Mouse (Mus musculus): ENCODE data around the gene Ephb1. TPM values are rescaled to one million over a fixed set of nuclear protein-coding genes. Genes with fewer than 3 reads are reported as not detected.

Ephb1 gene
- total RNA-seq, 2 experiments from 2014 or later = 0.59 to 1.4 TPM

DNA sequence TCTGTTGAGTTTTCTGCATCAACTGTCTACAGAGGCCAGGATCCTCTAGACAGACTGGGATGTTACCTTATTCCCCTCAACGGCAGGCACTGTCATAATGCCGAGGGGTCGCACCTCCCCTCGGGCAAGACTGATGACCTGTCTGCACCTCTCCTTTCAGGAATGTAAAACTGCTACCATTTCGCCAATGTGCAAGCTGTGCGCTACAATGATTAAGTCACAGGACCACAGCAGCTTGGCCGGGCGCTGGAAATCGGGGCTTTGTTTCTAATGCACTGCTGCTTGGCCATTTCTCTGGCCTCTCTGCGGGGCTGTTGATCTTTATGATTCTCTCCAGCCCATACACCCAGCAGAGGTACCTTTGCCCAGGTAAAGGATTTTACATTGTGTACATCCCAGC lies 346.8 kb downstream of the Ephb1 start:
- DNase-seq = no peak
- intact Hi-C loops (cut with DNase I) = loop anchor here (1.0 to 10.0 kb wide), 4 partner anchors 81 to 695 kb away; no protein-coding TSS in a partner anchor

GRCm38 (mm10) chr9:102006539-102006938 lies 348.0 kb downstream of the Ephb1 start:
- DNase-seq = peak in 1 of 2 experiments; percentile 29

GRCm38 (mm10) chr9:102002920-102003319 lies 351.6 kb downstream of the Ephb1 start:
- DNase-seq = no peak
- intact Hi-C loops (cut with DNase I) = loop anchor here (5.0 to 10.0 kb wide), 2 partner anchors 46 to 208 kb away; no protein-coding TSS in a partner anchor

More at GRCm38 (mm10) chr9:102006539-102006938, 348.0 kb downstream of the Ephb1 start:
- intact Hi-C loops (cut with DNase I) = loop anchor here (2.0 to 10.0 kb wide), 3 partner anchors 80 to 694 kb away; no protein-coding TSS in a partner anchor

GRCm38 (mm10) chr9:102002186-102002585 lies 352.3 kb downstream of the Ephb1 start:
- no peak for DNase-seq
- intact Hi-C loops (cut with DNase I) = loop anchor here (5.0 to 10.0 kb wide), 2 partner anchors 45 to 207 kb away; no protein-coding TSS in a partner anchor

DNA sequence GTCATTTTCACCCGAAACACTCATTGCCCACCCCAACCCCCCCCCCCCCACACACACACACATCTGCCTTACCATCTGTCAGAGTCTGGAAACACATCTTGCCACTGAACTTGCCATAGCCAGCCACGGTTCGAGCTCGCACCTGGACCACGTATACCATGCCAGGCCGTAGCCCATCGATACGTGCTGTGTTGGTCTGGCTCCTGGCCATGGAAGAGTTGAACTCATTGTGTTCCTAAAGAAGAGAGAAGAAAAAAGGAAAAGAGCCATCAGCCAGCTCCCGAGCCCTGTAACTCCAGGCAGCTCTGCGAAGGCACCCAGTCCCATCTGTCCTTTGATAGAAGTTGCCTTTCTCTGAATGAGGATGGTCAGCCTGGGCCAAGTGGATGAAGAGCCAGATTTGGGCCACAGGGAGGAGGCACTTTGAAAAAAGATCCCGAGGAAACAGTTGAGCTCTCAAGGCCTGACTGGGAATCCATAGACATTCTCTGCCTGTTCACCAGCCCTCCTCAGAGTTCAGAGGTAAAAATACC lies 352.8 kb downstream of the Ephb1 start:
- DNase-seq = no peak
- intact Hi-C loops (cut with DNase I) = loop anchor here (5.0 to 10.0 kb wide), 2 partner anchors 44 to 207 kb away; no protein-coding TSS in a partner anchor

DNA sequence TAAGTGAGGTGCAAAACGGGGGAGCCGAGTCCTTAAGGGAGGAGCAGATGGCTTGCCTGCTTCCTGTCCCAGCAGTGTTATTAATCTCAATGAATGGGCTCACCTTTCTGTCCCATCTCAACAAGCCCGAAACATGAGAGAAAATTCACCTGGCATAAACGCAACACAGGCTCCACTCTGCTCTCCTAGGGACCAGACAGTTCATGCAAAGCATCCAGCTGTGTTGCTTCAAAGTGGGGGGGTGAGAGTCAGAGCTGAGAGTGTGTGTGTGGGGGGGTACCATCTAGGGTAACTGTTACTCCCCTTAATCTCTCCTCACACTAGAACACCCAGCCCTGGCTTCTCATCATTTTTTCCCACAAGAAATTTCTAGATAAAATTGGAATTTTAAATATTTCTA lies 354.8 kb downstream of the Ephb1 start:
- intact Hi-C loops (cut with DNase I) = loop anchor here (5.0 to 10.0 kb wide), 2 partner anchors 42 to 205 kb away; no protein-coding TSS in a partner anchor
- no peak for DNase-seq

DNA sequence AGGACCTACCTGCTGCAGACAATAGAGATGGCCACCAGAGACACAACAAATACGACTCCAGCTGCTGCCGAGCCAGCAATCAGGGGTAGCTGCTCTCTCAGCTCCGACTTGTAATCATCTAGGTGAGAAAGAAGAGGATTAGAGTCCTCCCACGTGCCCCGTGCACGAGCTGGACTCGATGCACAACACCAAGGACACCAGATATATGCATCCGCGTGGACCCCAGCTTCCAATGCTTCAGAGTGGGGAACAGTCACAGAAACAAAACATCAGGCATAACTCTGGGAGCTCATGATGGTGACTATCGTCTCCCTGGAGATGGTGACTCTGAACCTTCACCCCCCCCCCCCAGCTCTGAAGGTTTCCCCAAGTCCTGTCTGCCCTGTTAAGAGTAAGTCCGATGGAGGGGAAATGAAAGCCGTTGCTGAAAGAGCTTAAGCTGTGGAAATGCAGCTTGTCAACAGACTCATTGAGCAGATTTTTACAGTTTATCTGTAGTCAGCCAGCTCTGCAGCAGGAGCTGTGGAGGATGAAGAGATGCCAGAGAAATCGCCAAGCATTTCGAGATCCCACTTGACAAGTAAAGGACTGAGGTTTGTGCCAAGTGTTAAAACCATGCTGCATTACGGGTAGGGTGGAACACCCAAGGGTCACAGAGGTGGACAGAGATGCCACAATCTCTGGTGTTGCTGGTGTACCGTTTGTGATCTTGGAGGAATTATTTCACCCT lies 357.6 kb downstream of the Ephb1 start:
- DNase-seq = no peak
- intact Hi-C loops (cut with DNase I) = no loop called here

- intact Hi-C loops (cut with DNase I) = no loop called here
- no peak for DNase-seq
Observed at GRCm38 (mm10) chr9:101996183-101996582, 358.3 kb downstream of the Ephb1 start.

- no peak for DNase-seq
- intact Hi-C loops (cut with DNase I) = no loop called here
Observed at GRCm38 (mm10) chr9:101995423-101996156, 358.9 kb downstream of the Ephb1 start.

DNA sequence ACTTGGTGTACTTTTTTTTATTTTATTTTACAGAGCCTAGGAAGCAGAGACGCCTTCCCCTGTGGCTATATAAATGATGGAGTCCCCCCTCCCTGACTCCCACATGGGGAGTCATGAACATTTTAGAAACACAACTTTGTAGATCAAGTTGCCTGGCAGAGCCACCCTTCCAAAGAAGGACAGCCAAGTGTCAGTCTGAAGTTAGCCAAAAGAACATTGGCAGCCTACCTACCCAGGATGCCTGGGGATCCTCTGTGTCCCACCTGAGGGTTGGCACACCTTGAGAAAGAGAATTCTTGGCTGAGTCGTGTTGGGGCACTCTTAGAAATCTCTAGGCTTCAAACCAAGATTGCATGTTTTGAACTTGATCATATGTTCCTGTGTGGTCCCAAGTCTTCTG lies 360.4 kb downstream of the Ephb1 start:
- DNase-seq = no peak
- intact Hi-C loops (cut with DNase I) = no loop called here

- no peak for DNase-seq
- intact Hi-C loops (cut with DNase I) = no loop called here
Observed at GRCm38 (mm10) chr9:101990836-101991235, 363.7 kb downstream of the Ephb1 start.

DNA sequence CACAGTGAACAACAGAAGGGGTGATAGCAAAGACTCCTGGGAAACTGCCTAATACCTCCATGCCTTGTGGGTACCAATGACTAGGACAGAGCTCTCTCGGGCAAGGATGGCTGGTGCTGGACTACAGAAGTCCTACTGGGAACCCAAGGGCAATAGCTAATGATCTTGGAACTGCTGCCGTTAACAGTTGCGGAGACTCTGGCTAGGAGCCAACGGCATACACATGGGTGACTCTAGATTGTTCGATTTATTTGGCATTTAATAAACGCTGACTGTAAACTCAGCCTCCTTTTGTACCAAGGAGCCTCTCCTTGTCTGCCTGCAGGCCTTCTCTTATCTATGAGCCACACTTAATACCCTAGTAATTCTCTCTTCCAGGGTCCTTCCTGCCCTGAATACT lies 364.5 kb downstream of the Ephb1 start:
- intact Hi-C loops (cut with DNase I) = no loop called here
- DNase-seq = no peak

- no peak for DNase-seq
- intact Hi-C loops (cut with DNase I) = no loop called here
Observed at GRCm38 (mm10) chr9:101986910-101987309, 367.6 kb downstream of the Ephb1 start.

GRCm38 (mm10) chr9:101982378-101982777 lies 372.1 kb downstream of the Ephb1 start:
- intact Hi-C loops (cut with DNase I) = no loop called here

GRCm38 (mm10) chr9:101981161-101981560 lies 373.3 kb downstream of the Ephb1 start:
- intact Hi-C loops (cut with DNase I) = no loop called here
- no peak for DNase-seq

More at GRCm38 (mm10) chr9:101982378-101982777, 372.1 kb downstream of the Ephb1 start:
- DNase-seq = no peak

DNA sequence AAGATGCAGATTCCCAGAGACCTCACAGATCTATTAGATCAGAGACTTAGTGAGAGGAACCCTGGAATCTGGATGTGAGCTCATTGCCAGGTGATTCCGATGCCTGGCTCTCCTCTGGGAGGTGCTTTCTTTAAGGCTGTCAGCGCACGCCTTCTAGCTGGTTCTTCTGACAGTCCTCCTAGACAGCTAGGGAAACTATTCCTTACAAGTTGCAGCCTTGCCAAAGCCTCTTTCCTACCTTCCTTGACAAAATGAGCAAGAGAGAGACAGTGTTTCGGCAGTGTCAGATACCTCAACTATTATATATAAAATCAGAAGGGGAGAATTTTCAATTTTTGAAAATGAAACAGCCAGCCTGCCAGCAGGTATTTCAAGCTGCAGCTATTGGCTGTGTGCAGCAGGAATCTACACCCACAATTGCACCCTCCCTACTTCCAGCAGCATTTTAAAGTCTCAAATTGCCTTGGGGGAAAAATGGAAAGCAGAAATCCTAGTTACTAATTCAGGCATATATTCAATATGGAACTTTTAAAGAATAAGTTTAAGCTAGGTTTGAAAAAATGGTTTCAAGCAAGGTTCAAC lies 377.5 kb downstream of the Ephb1 start:
- intact Hi-C loops (cut with DNase I) = no loop called here
- DNase-seq = no peak

DNA sequence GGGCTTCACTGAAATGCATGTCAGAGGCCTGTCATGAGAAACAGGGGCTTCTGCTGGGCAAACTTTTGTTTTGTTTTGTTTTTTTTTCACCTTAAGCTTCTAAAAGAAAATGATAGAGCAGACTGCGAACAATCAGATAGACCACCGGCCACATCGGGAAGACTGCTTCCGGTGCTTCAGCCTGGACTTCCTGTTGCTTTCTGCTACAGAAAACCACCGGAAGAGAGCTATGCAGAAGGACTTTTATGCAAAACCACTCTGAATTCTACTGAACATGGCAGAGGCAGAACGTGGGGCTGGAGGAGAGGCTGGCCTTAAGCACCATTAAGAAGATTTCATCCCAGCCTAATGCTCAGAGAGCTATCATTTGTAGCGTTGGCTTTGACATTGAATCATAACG lies 382.2 kb downstream of the Ephb1 start:
- intact Hi-C loops (cut with DNase I) = no loop called here
- DNase-seq = no peak

- DNase-seq = no peak
- intact Hi-C loops (cut with DNase I) = no loop called here
Observed at GRCm38 (mm10) chr9:101971806-101972205, 382.7 kb downstream of the Ephb1 start.

DNA sequence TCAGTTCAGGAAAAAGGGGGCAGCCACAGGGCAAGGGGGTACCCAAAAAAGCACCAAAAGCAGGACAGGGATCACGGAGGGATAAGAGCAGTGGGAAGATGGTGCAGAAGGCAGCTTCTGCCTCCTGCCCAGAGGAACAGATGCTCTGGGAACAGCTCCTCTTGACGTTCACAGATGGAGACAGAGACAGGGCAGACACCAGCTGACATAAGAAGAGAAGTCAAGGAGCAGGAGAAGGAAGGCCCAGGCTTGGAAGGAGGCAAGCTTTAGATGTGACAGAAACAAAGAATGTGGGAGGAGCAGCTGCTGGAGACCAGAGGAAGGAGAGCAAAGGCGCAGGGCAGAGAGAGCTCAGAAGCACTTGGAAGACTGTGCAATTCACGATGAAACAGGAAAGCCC lies 398.3 kb downstream of the Ephb1 start:
- intact Hi-C loops (cut with DNase I) = loop anchor here (5.0 kb wide), 1 partner anchor 46 kb away; no protein-coding TSS in a partner anchor
- DNase-seq = no peak

GRCm38 (mm10) chr9:101954529-101954928 lies 400.0 kb downstream of the Ephb1 start:
- DNase-seq = peak in 1 of 2 experiments; percentile 39
- intact Hi-C loops (cut with DNase I) = no loop called here

GRCm38 (mm10) chr9:101950101-101950500 lies 404.4 kb downstream of the Ephb1 start:
- DNase-seq = no peak
- intact Hi-C loops (cut with DNase I) = no loop called here
